Mouse (Mus musculus) R1 (cell line): ENCODE measurements around the gene Rhoj.

ENCODE experiments used
- DNase-seq: peaks from one replicate; pipeline ENCODE4 v3.0.0-alpha.2; 2018; ENCODE audit warnings: low read depth, low spot score

The Rhoj gene

DNA sequence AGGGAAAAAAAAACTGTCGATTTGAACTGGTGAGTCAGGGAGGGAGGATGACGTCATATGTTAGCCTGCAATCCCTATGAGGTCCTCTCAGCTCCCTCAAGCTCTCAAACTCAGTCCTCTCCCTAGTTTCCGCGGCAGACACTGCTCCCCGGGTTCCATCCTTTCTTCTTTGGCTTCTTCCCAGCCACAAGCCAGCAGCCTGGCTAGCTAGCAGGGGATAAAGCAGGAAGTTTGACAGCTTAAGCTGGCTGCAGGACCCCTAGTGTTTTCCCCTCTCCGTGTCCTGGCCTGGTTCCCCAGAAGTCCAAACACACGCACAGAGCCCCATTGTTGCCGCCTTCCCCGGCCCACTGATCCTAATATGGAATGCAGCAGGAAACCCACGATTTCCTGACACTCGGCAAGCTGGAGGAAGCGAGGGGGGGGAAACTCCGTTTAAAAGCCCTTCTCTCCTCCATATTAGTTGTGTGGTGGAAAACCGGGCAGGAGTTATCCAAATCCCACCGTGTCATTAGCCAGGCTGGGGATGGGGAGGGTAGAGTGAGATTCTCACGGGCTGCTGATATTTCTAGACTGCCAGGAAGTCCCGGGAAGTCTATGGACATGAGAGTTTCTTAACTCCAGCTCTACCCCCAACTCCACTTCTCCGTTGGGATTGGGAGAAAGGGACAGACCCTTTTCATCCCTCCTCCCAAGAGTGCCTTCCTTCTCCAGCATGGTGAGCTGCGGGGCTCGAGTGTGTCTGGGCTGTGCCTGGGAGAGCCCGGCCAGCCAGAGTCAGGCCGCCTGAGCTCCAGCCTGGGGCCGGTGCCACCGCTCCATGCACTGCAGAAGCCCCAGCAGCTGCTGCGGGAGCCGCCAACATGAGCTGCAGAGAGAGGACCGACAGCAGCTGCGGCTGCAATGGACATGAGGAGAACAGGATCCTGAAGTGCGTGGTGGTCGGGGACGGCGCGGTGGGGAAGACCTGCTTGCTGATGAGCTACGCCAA lies at the start of gene Rhoj:
Rhoj (plus strand) TSS at position 362 of the 991 bp plus-strand sequence.
- DNase-seq: peak; percentile 52

DNA sequence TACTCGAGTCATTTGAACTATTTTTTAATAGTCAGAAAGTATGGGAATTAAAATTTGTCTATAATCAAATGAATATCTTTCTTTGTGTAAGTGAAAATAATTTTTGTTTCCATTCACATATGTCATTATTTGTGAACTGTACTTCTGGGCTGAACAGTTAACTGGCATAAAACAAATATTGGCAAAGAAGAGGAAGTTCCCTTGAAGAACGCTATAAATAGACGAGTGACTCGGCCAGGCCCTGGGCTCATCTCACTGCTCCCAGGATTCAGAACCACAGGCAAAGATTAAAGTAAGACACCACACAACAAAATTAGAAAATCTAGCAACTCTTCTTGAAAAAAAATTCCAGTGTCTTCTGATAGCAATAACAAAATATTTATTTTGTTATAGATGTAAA lies 36.4 kb upstream of the Rhoj start:
- no peak for DNase-seq

DNA sequence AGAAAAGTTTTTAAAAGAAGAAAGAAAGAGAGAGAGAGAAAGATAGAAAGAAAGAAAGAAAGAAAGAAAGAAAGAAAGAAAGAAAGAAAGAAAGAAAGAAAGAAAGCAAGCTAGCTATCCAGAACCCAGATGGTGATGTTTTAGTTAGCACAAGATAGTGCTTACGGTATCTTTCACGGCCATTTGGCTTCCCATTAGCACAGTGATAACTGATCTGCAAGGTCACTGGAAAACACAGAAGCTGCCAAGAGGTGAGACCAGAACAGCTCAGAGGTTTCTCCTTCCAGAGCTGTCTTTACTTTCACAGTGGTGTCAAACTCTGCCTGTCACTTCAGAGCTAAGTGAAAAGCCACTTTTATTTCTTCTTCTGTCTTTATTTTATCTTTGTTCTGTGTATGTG lies 32.4 kb upstream of the Rhoj start:
- no peak for DNase-seq

DNA sequence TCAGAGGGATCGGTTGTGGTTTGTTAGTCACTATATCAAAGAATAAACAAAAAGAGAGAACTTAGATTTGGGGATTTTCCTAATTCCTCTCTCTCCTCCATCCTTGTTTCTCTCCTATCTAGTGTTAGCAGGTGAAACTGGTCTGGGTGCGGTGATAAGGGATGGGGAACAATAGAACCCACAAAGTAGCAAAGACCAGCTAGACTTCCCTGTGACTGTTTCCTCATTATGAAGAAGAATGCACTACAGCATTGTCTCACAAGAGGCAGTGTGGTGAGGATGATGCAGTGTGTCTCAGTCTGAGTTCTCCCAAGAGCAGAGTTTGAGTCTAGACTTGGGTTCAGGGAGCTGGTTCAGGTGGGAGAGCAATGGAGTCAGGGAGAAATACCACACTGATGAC lies 30.7 kb upstream of the Rhoj start:
- no peak for DNase-seq

DNA sequence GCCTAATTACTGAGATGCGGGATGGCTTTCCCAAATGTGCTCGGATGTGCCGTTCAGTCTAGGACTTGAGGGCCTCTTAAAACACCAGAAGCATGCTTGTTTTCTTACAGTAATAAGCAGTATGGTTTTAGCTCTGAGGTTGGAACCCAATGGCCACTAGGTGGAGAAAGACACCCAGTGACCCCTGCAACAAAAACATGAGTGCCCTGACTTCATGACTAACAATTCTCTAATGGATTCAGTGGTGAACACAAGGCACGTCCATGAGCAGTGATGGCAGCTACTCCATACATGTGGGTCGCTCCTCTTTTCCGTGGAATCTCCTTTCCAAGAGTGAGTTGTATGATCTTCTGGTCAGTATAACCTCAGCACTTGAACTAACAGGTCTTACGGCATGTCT lies 27.6 kb upstream of the Rhoj start:
- peak; percentile 6 for DNase-seq

DNA sequence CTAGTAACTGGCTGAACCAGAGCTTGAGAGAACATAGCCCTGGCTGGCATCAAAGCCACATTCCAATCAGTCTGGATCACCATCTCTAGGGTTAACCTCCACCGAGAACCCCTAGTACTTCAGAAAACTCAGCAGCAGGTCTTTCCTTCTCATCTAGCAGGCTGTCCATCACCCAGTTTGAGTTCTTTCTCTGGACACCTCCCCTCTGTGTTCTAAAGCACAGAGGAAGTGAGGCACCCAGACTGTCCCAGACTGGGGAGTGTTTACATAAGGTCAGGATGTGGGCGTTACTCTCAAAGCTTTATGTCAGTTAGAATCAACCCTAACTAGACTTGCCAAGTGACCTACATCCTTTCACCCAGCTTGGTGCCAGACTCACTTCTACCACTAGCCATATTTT lies 24.9 kb upstream of the Rhoj start:
- DNase-seq: no peak

DNA sequence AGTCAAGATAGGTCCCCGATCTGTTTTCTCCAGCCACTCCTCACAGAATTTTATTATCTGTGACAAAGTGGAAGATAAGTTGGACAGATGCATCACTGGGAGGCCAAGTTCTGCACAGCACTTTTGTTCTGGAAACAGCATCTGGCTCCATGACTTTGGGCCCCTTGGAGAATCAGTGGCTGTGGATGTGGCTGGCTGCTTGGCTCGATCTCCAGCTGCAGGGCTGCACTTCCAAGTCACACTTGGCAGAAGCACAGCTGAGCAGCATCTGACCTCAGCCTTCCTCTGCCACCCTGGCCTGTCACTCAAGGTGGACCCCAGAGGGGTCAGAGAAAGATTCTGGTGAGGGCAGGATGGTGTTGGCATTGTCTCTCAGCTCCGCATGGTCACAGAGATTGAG lies 22.0 kb upstream of the Rhoj start:
- no peak for DNase-seq

DNA sequence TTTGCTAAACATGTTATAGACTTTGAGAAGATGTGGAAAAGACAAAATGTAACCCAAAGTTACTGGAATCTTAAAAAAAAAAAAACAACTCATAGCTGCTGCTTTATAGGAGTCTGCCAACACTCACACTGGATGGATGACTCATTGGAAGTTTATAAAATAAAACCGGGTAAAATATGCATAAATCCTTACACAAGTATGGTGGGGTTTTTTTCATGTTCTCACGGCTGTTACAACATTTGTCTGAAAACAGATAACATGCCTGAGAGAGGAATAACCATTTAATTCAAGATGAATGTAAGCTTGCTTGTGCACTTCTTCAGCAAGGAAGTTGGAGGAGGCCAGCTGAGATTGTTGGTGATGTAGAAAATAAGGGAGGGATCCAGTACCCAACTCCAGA lies 17.6 kb upstream of the Rhoj start:
- DNase-seq: no peak

DNA sequence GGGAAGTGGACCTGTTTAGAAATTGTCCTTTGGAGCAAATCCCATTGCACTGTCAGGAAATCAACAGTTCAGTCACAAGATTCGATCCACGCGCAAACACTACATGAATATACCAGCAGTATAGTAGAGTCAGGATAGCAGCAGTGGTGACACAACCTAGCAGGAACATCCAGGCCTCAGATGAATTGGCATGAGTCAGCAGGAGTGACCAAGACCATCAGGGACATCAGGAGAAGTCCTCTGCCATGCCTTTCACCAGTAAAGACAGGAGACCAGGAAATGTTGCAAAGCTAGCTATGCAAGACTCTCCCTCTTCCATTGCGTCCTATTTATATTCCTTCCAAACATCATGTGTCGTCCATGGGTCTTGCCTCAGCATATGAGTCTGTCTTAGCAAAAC lies 16.6 kb upstream of the Rhoj start:
- no peak for DNase-seq

DNA sequence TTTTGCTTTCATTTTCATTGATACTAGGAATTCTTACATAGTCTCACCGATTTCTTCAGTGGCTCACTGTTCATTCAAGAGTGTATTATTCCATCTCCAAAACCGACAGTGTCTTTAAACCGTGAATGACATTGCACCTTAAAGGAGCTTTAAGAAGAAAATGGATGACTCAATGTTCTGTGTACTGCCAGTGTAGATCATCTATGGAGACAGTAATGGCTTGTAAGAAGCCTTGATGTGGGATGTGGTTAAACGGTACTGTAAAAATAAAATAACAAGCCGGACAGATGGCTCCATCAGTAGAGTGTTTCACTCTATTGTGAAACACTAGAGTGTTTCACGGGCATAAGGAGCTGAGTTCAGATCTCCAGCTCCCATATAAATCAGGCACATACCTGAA lies 15.2 kb upstream of the Rhoj start:
- DNase-seq: no peak

DNA sequence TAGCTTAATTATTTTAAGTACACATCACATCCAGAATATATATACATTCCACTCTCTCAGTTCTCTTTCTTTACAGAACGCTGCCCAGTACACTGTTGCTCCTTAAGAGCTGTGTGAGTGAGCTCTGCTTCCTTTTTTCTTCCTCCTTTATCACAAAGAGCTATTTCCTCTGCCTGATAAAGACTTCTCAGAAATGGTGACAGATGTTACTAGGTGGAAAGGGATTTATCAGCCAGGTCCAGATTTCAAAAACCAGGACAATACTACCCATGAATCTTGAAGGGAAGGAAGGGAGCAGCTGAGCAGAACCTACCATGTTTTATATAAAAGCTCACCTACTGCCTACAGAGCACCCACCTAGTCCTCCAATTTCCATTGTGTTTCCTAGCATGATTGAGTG lies 8.3 kb upstream of the Rhoj start:
- no peak for DNase-seq

DNA sequence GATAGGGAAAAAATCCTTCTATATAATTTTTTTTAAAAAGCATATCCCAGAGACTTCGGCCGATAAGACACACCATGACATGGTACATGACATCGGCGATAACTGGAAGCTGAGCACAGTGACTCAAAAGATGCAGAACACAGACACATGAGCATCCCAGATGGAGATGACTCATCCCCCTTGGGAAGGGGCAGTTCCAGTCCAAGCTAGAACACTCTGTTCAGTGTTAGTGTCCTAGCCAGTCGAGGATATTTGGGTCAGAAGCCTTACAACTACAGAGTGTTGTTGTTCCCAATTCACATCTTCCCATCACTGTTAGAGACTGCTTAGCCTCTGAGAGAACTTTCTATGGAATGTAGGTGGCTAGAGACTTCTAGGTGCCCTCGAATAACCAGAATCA lies 4.0 kb upstream of the Rhoj start:
- DNase-seq: no peak

DNA sequence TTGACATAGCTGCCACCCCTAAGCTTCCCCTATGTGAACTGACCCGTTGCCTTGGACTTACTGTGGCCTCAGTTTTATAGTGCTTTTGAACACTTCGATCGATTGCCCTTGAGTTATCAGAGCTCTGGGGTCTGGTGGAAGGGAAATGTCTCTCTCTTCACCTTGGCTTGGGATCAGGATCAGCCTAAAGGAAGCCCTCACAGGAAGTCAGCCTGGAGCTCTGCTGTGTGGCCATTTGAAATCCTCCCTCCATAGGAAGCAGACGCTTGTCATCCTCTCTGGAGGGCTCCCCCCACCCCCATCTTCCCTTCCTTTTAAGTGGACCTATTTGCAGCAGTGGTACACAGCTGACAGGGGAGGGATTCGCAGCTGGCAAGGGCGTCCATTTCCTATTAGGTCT lies 1.6 kb downstream of the Rhoj start:
- DNase-seq: no peak

DNA sequence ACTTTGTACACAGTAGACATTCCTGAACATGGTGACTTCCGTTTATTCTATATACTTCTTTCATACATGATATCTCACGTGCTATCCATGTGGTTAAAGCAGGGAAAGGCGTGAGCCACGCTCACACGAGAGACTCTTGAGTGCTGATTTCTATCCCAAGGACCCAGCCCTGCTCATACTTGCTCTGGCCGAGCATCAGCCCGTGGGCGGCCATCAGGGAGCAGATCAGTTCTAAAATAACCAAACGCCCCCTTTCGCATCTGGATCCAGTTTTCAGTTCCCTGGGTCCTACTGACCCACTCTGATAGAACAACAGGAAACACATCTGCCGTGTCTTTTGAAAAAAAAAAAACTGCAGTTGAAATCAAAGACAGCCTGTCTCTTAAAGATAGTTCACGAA lies 2.6 kb downstream of the Rhoj start:
- no peak for DNase-seq

DNA sequence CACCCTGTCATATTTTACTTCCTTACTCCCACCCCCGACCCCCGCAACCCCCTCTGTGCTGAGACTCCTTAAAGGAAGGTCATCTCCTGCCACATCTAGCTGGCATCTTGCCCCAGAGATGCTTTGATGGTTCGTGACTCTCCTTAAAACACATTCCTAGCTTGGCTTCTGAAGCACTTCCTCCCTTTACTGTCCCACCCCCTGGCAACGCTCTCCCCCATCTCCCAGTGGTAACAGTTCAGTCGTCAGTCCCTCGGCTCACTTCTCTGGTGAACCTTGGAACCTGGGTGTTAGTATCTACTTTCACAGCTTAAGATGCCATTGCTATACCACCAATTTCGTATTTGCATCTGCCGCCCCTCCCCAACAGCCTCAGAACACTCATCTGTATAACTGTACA lies 3.8 kb downstream of the Rhoj start:
- DNase-seq: no peak

DNA sequence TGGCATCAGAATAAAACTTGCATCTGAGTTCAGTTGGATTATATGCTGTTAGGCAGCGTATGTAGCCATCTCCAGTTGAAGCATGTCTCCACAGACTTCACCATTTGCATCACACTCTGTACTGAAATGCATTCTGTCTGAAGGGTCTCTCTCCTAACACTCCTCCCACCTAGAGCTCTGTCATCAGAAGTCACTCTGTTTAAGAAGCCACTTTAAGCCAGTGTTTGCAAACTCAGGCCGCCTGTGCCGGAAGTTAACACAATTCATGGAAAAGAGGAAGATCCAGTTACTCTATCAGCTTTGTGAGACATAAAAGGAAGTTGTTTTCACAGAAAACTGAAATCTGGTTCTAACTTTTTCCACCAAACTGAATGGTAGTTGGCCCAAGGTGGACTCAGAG lies 5.9 kb downstream of the Rhoj start:
- no peak for DNase-seq

DNA sequence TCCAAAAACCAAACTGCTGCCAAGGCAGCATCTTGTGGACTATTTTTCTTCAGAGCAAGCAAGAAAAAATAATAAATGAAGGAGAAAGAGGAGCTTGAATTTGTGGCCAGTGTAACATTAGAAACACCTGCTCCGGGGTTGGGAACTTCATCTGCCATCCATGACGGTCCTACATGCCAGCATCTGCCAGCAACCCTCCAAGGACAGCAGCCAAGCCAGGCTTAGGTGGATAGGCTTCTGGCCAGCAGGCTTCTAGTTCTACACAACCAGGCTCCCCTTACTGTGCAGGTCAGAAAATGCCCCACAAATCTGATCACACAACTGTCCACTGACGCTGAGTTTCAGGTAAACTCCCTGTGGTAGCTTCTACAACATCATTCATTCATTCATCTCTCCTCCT lies 7.7 kb downstream of the Rhoj start:
- DNase-seq: no peak

DNA sequence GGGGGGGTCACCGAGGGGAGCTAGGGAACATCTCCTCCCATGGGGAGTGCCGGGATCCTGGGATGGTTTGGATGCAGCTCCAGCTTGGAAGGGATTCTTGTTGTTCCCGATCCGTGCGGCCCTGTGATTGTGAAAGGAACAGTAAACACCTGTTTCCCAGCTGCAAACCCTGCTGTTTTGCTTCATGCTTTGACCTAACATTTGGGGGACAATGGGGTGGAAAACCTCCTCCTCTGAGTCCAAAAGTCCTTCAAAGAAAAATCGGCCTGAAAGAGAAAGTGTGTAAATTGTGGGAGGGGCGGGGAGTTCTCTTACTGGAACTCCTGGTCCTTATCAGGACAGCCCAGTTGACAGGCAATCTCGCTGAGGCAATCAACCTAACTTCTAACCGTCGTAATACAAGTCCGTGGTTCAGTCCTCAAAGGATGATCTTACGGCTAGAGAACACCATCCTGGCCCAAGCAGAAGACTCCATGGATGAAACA lies 12.4 kb downstream of the Rhoj start:
- DNase-seq: no peak

DNA sequence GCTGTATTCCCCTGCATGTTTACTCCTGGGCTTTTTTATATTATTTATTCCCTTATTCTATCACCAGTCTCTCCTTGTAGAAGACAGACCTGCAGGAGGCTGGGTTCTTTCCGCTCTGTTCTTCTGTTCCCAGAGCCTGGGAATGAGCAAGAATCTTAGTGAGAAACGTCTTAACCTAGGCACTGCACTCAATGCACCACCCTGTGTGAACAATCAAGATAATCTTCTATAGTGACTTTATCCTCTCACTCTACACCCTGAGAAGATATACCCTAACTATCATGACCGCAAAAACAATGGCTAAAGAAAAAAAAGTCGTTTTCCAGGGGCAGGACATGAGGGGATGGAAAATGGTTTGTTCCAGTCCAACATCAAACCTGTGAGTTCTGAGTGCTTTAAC lies 13.1 kb downstream of the Rhoj start:
- no peak for DNase-seq

DNA sequence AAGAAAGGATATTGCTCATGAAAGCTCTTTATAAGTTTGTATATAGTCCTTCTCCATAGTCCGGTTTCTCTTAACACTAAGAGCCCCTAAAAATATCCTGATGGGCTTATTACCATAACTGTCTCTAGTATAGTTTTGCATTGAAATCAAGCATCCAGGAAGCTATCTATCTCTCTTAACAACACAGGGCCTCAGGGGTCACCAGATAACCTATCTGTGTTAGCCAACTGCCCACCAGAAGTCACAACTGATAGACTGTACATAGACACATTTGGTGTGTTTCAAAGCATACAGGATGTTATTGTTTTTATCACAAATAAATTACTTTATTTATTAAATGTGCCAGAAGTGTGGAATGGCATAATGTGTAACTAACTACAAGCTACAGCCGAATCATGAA lies 21.1 kb downstream of the Rhoj start:
- DNase-seq: no peak

DNA sequence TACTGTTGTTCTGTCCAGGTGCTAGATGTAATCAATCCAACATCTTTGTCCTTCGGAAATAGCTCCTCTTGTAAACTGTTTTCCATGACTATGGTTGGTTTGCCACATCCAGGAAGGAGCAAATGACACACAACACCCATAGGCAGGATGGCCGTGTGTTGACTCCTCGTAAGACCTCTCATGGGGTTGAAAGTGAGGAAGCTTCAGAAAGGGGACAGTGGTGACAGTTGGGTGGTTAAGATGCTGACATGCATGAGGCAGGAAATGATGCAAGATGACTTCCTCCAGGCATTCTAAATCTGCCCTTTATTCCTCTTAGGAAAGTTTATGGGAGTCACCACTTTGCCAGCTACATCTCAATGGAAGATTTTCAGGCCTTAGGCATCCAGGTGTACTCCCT lies 31.8 kb downstream of the Rhoj start:
- no peak for DNase-seq

DNA sequence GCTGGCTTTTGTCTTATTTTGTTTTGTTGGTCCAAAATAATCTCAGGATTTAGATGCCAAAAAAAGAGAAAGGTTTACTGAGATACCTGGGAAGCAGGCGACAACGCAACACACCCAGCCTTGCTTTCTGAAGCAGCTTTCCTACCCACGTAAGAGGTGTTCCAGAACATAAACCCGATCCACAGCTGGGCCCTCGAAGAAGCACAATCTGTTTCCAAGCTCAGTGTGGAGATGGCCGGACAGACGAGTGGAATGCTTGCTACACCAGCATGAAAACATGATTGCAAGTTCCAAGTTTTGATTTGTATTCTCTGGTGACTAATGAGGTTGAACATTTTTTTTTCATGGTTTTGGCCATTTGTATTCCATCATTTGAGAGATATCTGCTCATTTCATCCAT lies 32.2 kb downstream of the Rhoj start:
- DNase-seq: no peak

DNA sequence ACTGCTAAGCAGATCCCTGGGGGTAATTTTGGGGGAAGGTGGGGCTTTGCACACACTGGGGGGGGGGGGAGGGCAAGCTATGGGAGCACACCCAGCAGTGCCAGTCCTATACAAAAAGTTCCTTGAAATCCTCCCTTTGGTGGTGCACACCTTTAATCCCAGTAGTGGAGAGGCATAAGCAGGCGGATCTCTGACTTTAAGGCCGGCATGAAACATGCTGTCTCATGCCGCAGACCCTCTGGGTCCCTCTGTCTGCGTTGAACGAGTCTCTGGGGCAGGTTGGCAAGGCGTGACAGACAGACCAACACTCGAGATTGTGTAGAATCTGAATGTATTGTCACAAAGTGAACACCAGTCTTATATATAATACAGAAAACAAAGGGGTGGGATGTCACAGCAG lies 40.4 kb downstream of the Rhoj start:
- peak; percentile 6 for DNase-seq

DNA sequence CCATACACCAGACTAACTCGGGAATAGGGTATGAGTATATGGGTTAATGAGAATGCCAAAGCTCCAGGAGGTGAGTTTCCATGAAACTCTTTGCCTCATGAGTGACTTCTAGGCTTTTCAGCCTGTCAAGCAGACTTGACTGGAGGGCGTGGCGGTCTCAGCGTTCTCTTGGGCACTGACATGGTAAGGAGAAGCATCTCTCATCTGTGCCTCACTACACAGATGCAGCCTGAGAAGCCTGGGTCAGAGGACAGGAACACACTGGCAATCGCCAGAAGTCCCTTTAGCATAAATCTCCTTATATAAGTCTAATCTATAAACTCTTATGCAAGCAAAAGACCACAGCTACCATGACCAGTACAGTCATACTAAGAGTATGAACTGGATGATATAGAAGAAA lies 41.4 kb downstream of the Rhoj start:
- peak; percentile 6 for DNase-seq
